Mouse (Mus musculus) cortical plate, adult 2 months (tissue): ENCODE results near the gene Cbx5. TPM values are rescaled to one million over a fixed set of nuclear protein-coding genes. Genes with fewer than 3 reads are reported as not detected.

Source experiments
- H3K27ac ChIP-seq: fragments of 200-500 bp; 2 replicates; pipeline ENCODE4 v1.5.1; 2012; ENCODE audit warnings: low read length, control low read depth, inconsistent platforms; ENCODE audit not compliant: insufficient read depth
- H3K4me1 ChIP-seq: fragments of 200-500 bp; 2 replicates; pipeline ENCODE4 v1.6.1; 2011; ENCODE audit warnings: low read length; ENCODE audit not compliant: control insufficient read depth, insufficient read depth
- H3K4me3 ChIP-seq: fragments of 200-500 bp; 2 replicates; pipeline ENCODE4 v1.5.1; 2011; ENCODE audit warnings: mild to moderate bottlenecking, low read length, control low read depth; ENCODE audit not compliant: insufficient read depth
- CTCF ChIP-seq: fragments of 200-500 bp; IDR thresholded peaks from 2 replicates; pipeline ENCODE4 v1.5.1; 2011; ENCODE audit warnings: mild to moderate bottlenecking, control low read depth, low read length; ENCODE audit not compliant: insufficient read depth; ENCODE audit errors: extremely low read depth
- POLR2A ChIP-seq: fragments of 200-500 bp; IDR thresholded peaks from 2 replicates; pipeline ENCODE4 v1.6.1; 2011; ENCODE audit warnings: mild to moderate bottlenecking, low read length, control low read depth; ENCODE audit not compliant: insufficient read depth; ENCODE audit errors: extremely low read depth
- polyA plus RNA-seq: library from polyadenylated mRNA; depleted of rRNA; stranded (reverse); fragments of >200 nt; gene quantifications from 2 replicates; pipeline ENCODE4 v1.2.3, GENCODE M21; 2012

Gene Cbx5
- polyA plus RNA-seq, 1 experiment, result 72.1 TPM

DNA sequence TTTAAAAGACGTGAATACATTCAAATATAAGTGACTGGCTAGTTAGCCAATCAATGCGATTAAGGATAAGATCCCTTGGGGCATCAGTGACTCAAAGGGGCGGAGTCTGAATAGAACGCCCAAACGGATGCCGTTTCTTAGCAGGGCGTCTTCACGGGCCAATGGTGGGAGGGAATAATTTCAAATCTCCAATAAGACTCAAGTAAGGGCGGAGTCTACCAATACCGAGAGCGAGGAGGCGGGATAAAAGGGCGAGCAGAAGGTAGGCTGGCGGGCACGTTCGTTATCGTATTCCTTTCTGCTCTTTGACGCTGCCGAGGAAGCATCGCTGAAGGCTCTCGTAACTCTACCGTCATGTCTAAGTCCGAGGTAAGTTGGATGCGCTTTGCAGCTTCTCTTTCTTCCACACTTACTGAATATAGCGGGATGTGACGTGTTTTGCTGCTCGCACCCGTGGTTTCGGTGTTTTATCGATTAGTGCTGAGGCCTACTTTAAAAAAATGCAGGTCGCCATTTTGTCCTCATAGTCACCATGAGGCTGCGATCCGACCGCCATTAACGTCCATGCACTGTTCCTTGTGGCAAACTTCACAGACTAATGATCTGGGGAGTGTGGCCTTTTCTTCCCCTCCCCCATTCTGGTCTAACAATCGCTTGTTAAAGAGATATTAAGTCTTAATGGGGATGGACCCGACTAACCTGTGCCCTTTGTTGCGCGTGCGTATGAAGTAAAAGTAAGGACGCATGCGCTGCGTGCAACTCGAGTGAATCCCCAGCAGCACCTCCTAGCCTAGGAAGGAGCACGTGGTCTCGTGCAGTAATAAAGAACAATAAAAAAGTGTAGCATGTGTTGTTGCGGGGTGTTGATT, 778 bp upstream of the Cbx5 start, which contains the start of gene Hnrnpa1:
Hnrnpa1 (plus strand) TSS at position 273 of the 869 bp plus-strand sequence.
- peak within 1 kb of the TSS; percentile 51 for H3K27ac ChIP-seq
- H3K4me3 ChIP-seq, result peak within 1 kb of the TSS; percentile 79
- H3K4me1 ChIP-seq, result no peaks in the 10 kb centered on the region
- TF ChIP-seq CTCF (no peak), POLR2A (peak; percentile 99)

DNA sequence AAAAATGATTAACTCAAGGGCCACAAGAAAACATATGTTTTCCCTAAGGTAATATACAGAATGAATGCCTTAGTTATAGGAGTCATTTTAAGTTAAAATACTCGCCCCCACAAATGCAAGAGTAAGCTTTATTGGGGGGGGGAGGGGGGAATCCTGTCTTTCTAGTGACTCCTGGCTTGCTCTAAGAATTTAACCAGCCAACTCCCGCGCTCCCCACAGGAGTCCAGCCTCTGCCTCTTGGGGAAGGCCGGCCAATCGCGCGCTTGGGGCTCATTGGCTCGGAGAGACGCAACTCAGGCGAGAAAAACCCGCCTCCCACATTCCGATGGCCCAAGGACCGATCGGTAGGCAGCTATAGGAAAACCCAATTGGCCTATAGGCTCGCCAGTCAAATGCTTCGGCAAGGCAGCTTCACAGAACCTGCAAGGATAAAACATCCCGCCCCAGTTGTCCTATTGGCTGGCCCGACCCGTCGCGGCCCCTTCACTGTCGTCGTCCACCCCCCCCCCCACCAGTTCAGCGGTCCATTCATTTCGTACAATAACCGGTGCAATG, 409 bp downstream of the Cbx5 start:
- H3K4me1 ChIP-seq, result no peaks in the 10 kb centered on the region
- no peak for TF ChIP-seq CTCF
- TF ChIP-seq POLR2A, result no peak
- H3K4me3 ChIP-seq, result peak overlapping the region; percentile 79
- peak overlapping the region; percentile 51 for H3K27ac ChIP-seq

DNA sequence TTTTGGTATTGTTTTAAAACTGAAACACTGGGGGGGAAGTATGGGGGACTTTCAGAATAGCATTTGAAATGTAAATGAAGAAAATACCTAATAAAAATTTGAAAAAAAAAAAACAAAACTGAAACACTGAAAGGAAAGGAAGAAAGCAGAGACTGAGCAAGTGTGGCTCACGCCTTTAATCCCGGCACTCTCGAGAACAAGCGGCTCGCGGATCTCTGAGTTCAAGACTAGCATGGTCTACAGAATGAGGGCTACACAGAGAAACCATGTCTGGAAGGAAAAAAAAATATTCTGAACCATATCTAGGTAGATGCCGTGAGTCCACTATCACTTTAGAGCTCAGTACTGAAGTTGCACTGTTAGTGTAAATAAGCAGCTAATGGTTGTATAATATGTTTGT, 2.3 kb downstream of the Cbx5 start:
- Histone ChIP-seq H3K4me1 (no peaks in the 10 kb centered on the region), H3K4me3 (no peak overlapping the region), H3K27ac (no peak overlapping the region)
- TF ChIP-seq CTCF, result no peak
- TF ChIP-seq POLR2A, result no peak

DNA sequence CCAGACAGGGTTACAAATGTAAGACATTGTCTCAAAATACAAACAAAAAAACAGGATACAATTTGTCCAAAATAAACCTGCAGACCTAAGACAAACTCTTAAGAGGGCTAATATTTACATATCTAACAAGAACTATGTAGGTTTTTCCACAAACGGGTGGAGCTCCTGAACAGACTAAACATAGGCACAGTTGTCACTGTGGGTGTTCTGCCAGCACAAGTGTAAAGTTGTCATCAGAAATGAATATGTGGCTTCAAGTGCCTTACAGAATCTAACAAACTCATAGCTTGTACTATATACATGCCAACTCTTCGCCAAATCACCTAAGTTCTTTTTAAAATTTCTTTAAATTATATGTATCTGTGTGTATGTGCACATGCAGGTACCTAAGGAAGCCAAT, 6.5 kb downstream of the Cbx5 start:
- TF ChIP-seq CTCF, result no peak
- no peak for TF ChIP-seq POLR2A
- Histone ChIP-seq H3K4me3 (no peak overlapping the region), H3K27ac (no peak overlapping the region), H3K4me1 (no peaks in the 10 kb centered on the region)

DNA sequence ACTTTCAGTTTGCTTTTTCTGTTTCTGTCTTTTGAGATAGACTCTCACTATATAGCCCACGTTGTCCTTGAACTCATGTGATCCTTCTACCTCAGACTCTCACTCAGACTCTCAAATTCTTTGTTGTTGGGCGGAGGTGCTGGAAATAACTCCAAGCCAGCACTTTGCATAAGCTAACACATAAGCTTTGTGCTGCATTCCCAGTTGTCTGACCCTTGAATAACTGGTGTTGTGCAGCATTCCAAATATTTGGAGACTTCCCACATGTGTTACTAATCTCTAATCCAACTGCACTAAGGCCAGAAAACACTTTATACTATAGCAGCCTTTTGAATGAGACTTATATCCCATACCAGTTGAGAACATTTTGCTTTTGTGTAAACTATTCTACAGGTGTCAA, 10.7 kb downstream of the Cbx5 start:
- TF ChIP-seq POLR2A (no peak), CTCF (no peak)
- no peaks in the 10 kb centered on the region for H3K4me1 ChIP-seq
- H3K27ac ChIP-seq, result no peak overlapping the region
- H3K4me3 ChIP-seq, result no peak overlapping the region

DNA sequence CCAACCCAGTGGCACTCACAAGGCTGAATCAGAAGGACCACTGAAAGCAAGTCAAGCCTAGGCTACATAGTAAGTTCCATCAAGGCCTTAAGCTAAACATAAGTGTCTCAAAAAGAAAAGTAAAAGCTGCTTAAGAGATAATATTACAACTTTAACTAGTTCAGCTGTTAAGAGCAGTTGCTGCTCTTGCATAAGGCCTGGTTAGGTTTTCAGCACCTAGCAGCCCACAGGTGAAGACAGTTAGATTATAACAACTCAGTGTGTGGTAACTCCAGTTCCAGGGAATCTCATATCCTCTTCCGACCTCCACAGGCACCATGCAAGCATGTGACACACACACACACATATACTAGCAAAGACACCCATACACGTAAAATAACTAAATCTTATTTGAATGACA, 12.0 kb downstream of the Cbx5 start:
- TF ChIP-seq POLR2A, result no peak
- no peak for TF ChIP-seq CTCF
- no peak overlapping the region for H3K27ac ChIP-seq

DNA sequence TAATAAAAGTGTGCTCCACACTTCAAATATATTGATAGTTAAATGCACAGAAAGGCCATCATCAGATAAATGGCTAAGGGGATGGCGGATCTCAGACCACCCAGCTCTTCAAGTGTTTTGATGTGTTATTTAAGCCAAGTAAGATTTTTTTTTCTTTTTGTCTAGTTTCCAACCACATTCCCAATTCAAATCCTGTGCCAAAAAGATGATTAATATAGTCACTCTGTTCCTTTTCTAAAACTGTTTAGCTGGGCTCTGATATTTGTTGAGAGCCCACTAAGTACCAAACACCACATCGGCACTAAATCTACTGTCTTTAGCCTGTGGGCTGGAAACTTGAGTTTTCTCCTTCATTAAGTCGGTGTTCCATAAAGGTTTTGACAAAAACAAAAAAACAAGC, 12.6 kb downstream of the Cbx5 start:
- Histone ChIP-seq H3K27ac (no peak overlapping the region), H3K4me1 (no peaks in the 10 kb centered on the region), H3K4me3 (no peak overlapping the region)
- no peak for TF ChIP-seq POLR2A
- no peak for TF ChIP-seq CTCF

More for the DNA sequence above, 12.0 kb downstream of the Cbx5 start:
- Histone ChIP-seq H3K4me3 (no peak overlapping the region), H3K4me1 (no peaks in the 10 kb centered on the region)

DNA sequence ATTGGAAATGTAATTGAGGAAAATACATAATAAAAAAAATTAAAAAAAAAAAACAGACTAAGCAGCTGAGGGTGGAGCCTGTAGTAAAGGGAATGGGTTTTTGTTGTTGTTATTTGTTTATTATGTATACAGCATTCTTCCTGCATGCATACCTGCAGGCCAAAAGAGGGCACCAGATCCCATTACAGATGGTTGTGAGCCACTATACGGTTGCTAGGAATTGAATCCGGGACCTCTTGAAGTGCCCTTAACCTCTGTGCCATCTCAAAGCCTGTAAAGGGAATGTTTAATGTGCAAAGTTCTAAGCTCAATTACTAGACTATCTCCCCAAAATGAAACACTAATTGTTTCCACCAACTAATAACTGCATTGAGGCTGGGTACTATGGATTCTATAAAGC, 15.5 kb downstream of the Cbx5 start:
- H3K4me3 ChIP-seq, result no peak overlapping the region
- TF ChIP-seq CTCF (no peak), POLR2A (no peak)
- no peak overlapping the region for H3K27ac ChIP-seq
- H3K4me1 ChIP-seq, result no peaks in the 10 kb centered on the region

DNA sequence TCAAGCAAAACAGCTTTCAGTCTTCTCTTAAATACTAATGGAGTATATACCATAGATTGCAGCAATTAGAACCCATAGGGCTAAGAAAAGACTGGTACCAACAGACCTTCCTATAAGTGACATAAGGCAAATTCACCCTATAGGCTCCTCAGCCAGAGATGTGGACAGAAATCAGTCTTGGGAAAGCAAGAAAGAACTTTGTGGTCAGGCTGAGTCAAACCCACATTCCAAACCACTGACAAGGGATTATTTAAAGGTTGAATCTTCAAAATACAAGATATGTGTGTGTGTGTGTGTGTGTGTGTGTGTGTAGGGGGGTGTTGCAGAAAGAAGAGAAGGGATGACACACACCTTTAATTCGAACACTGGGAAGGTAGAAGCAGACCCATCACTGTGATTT, 18.2 kb downstream of the Cbx5 start:
- Histone ChIP-seq H3K4me1 (no peaks in the 10 kb centered on the region), H3K27ac (no peak overlapping the region), H3K4me3 (no peak overlapping the region)
- no peak for TF ChIP-seq POLR2A
- no peak for TF ChIP-seq CTCF

DNA sequence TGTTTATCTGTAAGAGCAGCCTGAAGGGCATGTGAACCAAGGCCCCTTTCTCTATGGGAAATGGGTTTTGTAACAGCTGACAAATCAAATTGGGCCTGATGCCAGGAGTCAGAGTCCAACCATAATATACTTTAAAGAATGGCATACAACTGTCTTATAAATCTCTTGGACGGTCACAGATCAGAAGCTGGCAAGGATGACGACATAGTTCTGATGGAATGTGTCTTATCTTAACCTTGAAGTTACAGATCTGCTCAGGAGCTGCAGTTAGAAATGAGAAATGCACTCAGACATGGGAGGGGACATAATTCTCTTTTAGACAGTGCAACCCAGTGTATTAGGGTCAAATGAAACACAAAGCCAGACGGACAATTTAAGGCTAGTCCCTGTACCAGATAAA, 18.8 kb downstream of the Cbx5 start:
- Histone ChIP-seq H3K27ac (no peak overlapping the region), H3K4me1 (no peaks in the 10 kb centered on the region), H3K4me3 (no peak overlapping the region)
- no peak for TF ChIP-seq POLR2A
- no peak for TF ChIP-seq CTCF
